Mouse (Mus musculus) embryonic stem cell, embryonic (primary cell): Measurements from ENCODE around the gene Prdm15.

ENCODE experiments used
- CTCF ChIA-PET, 4 experiments: fragments of 300-600 bp in 2 of 4; fragments of 350-600 bp in 2 of 4; sonication (Branson Sonifier 250); formaldehyde crosslinking; loops; one replicate each; lab custom pipeline; 2022; ENCODE audit warnings: inconsistent platforms in 2 of 4; lab: Charles Lee
- POLR2A ChIA-PET, 4 experiments: fragments of 300-600 bp in 2 of 4; fragments of 350-600 bp in 2 of 4; sonication (Branson Sonifier 250); formaldehyde crosslinking; loops; one replicate each; lab custom pipeline; 2022; ENCODE audit warnings: antibody characterized with exemption in 4 of 4, inconsistent platforms in 1 of 4; lab: Charles Lee

Prdm15 gene

GRCm38 (mm10) chr16:97766501-97766900 is 85.1 kb downstream of the Prdm15 start:
- POLR2A ChIA-PET, result interaction anchor here in 1 of 4 experiments (1.2 to 1.8 kb wide), 2 partner anchors 12 to 156 kb away, joined by 3 to 4 read pairs; no protein-coding TSS in a partner anchor
- CTCF ChIA-PET, result interaction anchor here in 1 of 4 experiments (3.3 kb wide), 1 partner anchor 12 kb away, joined by 16 read pairs; no protein-coding TSS in a partner anchor

GRCm38 (mm10) chr16:97764626-97765025 is 87.0 kb downstream of the Prdm15 start:
- POLR2A ChIA-PET, result no interaction called here
- CTCF ChIA-PET, result interaction anchor here in 1 of 4 experiments (3.3 kb wide), 1 partner anchor 14 kb away, joined by 16 read pairs; no protein-coding TSS in a partner anchor

- ChIA-PET POLR2A (interaction anchor here in 1 of 4 experiments (0.6 kb wide), 1 partner anchor 232 kb away, joined by 3 read pairs; no protein-coding TSS in a partner anchor), CTCF (interaction anchor here in 1 of 4 experiments (3.3 kb wide), 1 partner anchor 15 kb away, joined by 16 read pairs; no protein-coding TSS in a partner anchor)
These were observed 87.7 kb downstream of the Prdm15 start for GRCm38 (mm10) chr16:97763990-97764340.

GRCm38 (mm10) chr16:97763061-97763989 is 88.3 kb downstream of the Prdm15 start, which contains the start of gene Ripk4:
Gene Ripk4, minus strand, starts transcription at chr16:97763787.
- CTCF ChIA-PET, result no interaction called here
- POLR2A ChIA-PET, result interaction anchor here in 3 of 4 experiments (0.6 to 1.3 kb wide), 4 partner anchors 10 to 1415 kb away, joined by 3 read pairs; no protein-coding TSS in a partner anchor

GRCm38 (mm10) chr16:97761782-97762181 is 89.9 kb downstream of the Prdm15 start:
- ChIA-PET CTCF (interaction anchor here in 2 of 4 experiments (0.5 to 0.9 kb wide), 2 partner anchors 12 to 295 kb away, joined by 3 to 4 read pairs; no protein-coding TSS in a partner anchor), POLR2A (interaction anchor here in 1 of 4 experiments (1.5 kb wide), 1 partner anchor 17 kb away, joined by 4 read pairs; no protein-coding TSS in a partner anchor)

GRCm38 (mm10) chr16:97759681-97760080 is 92.0 kb downstream of the Prdm15 start:
- CTCF ChIA-PET, result interaction anchor here in 1 of 4 experiments (1.0 kb wide), 1 partner anchor 19 kb away, joined by 3 read pairs; no protein-coding TSS in a partner anchor
- POLR2A ChIA-PET, result interaction anchor here in 1 of 4 experiments (1.3 kb wide), 1 partner anchor 14 kb away, joined by 3 read pairs; no protein-coding TSS in a partner anchor

- ChIA-PET POLR2A (interaction anchor here in 1 of 4 experiments (1.3 kb wide), 1 partner anchor 12 kb away, joined by 3 read pairs; no protein-coding TSS in a partner anchor), CTCF (interaction anchor here in 3 of 4 experiments (0.6 to 1.5 kb wide), 3 partner anchors 11 to 1417 kb away, joined by 3 to 8 read pairs (median 3); no protein-coding TSS in a partner anchor)
These were observed 93.4 kb downstream of the Prdm15 start for GRCm38 (mm10) chr16:97758288-97758687.

- POLR2A ChIA-PET, result interaction anchor here in 1 of 4 experiments (1.6 kb wide), 1 partner anchor 155 kb away, joined by 3 read pairs; no protein-coding TSS in a partner anchor
These were observed 95.2 kb downstream of the Prdm15 start for GRCm38 (mm10) chr16:97756460-97756859.

GRCm38 (mm10) chr16:97752316-97752941 is 99.2 kb downstream of the Prdm15 start:
- ChIA-PET POLR2A (interaction anchor here in 1 of 4 experiments (1.6 kb wide), 1 partner anchor 20 kb away, joined by 4 read pairs; no protein-coding TSS in a partner anchor), CTCF (interaction anchor here in 1 of 4 experiments (0.6 kb wide), 1 partner anchor 931 kb away, joined by 3 read pairs; no protein-coding TSS in a partner anchor)

More at GRCm38 (mm10) chr16:97756460-97756859, 95.2 kb downstream of the Prdm15 start:
- CTCF ChIA-PET, result no interaction called here

GRCm38 (mm10) chr16:97751884-97752283 is 99.8 kb downstream of the Prdm15 start:
- CTCF ChIA-PET, result interaction anchor here in 1 of 4 experiments (0.6 kb wide), 1 partner anchor 931 kb away, joined by 3 read pairs; no protein-coding TSS in a partner anchor
- POLR2A ChIA-PET, result interaction anchor here in 2 of 4 experiments (1.3 to 1.6 kb wide), 2 partner anchors 16 to 20 kb away, joined by 4 to 5 read pairs; no protein-coding TSS in a partner anchor

- ChIA-PET CTCF (no interaction called here), POLR2A (no interaction called here)
These were observed 103.2 kb downstream of the Prdm15 start for GRCm38 (mm10) chr16:97748421-97748820.
